Mouse (Mus musculus) kidney, adult 2 months (tissue): ENCODE measurements around the gene Copz1. TPM values are rescaled to one million over a fixed set of nuclear protein-coding genes. Genes with fewer than 3 reads are reported as not detected.
A peak's percentile ranks its signal among the peaks of the same experiment; 100 is the strongest.

Experiments
- DNase-seq: peaks from one replicate; pipeline ENCODE4 v3.0.0; 2021
- H3K27ac ChIP-seq: fragments of 200-500 bp; 2 replicates; pipeline ENCODE4 v1.5.1; 2012; ENCODE audit warnings: low read depth, low read length, control low read depth, inconsistent platforms; ENCODE audit not compliant: insufficient read depth
- H3K27me3 ChIP-seq: fragments of 200-500 bp; replicated peaks from 2 replicates; pipeline ENCODE4 v1.6.1; 2012; ENCODE audit warnings: mild to moderate bottlenecking, moderate library complexity, low read length, inconsistent platforms; ENCODE audit not compliant: control insufficient read depth, insufficient read depth
- H3K36me3 ChIP-seq: fragments of 200-500 bp; 2 replicates; pipeline ENCODE4 v1.6.1; 2012; ENCODE audit warnings: mild to moderate bottlenecking, moderate library complexity, low read length, inconsistent platforms; ENCODE audit not compliant: control insufficient read depth, insufficient read depth
- H3K4me1 ChIP-seq: fragments of 200-500 bp; 2 replicates; pipeline ENCODE4 v1.6.1; 2011; ENCODE audit warnings: low read length; ENCODE audit not compliant: control insufficient read depth, insufficient read depth
- H3K4me3 ChIP-seq: fragments of 200-500 bp; 2 replicates; pipeline ENCODE4 v1.5.1; 2011; ENCODE audit warnings: mild to moderate bottlenecking, low read depth, low read length, control low read depth; ENCODE audit not compliant: insufficient read depth
- CTCF ChIP-seq: fragments of 200-500 bp; conservative IDR thresholded peaks from 2 replicates; pipeline ENCODE4 v1.5.1; 2011; ENCODE audit warnings: low read depth, mild to moderate bottlenecking, control low read depth, low read length, moderate library complexity, mixed read lengths; ENCODE audit not compliant: insufficient read depth, insufficient read length
- POLR2A ChIP-seq: fragments of 200-500 bp; IDR thresholded peaks from one replicate; pipeline ENCODE4 v1.6.1; 2011; ENCODE audit warnings: low read depth, low read length, control low read depth
- WGBS: fragments of 180-500 bp; shearing (Covaris S2); methylation state at CpG from one replicate; pipeline ENCODE4 v1.1.7; 2018; 5-methylcytosine and 5-hydroxymethylcytosine counted together
- polyA plus RNA-seq: library from polyadenylated mRNA; depleted of rRNA; stranded (reverse); fragments of >200 nt; gene quantifications from 2 replicates; pipeline ENCODE4 v1.2.3, GENCODE M21; 2012

Copz1 gene
- polyA plus RNA-seq, 1 experiment = 138 TPM

- 89% methylated on average over 1 of the region's 1 CpGs for WGBS
- Histone ChIP-seq H3K4me1 (no peaks in the 10 kb centered on the region), H3K36me3 (no peaks in the 10 kb centered on the region), H3K27ac (no peak overlapping the region), H3K27me3 (no peaks in the 10 kb centered on the region), H3K4me3 (no peak overlapping the region)
- TF ChIP-seq CTCF (no peak), POLR2A (no peak)
- DNase-seq = no peak
Observed at GRCm38 (mm10) chr15:103253352-103253751, 19.2 kb upstream of the Copz1 start.

GRCm38 (mm10) chr15:103255169-103255568 is 17.3 kb upstream of the Copz1 start:
- DNase-seq = peak; percentile 37
- no peak overlapping the region for H3K27ac ChIP-seq
- TF ChIP-seq CTCF = no peak
- TF ChIP-seq POLR2A = no peak

GRCm38 (mm10) chr15:103256210-103256986 is 16.1 kb upstream of the Copz1 start:
- no peak for DNase-seq
- no peaks in the 10 kb centered on the region for H3K4me1 ChIP-seq
- 95% methylated on average over 6 of the region's 6 CpGs for WGBS
- no peak overlapping the region for H3K27ac ChIP-seq
- no peak for TF ChIP-seq POLR2A
- TF ChIP-seq CTCF = no peak
- H3K36me3 ChIP-seq = no peaks in the 10 kb centered on the region
- no peak overlapping the region for H3K4me3 ChIP-seq
- H3K27me3 ChIP-seq = no peaks in the 10 kb centered on the region

More at GRCm38 (mm10) chr15:103255169-103255568, 17.3 kb upstream of the Copz1 start:
- Histone ChIP-seq H3K4me3 (peak overlapping the region; percentile 37; the same call in 1 of the 2 replicates), H3K36me3 (no peaks in the 10 kb centered on the region), H3K4me1 (no peaks in the 10 kb centered on the region), H3K27me3 (no peaks in the 10 kb centered on the region)
- WGBS = 2% methylated on average over 25 of the region's 25 CpGs

GRCm38 (mm10) chr15:103257790-103258728 is 14.5 kb upstream of the Copz1 start, which contains the start of gene Nfe2:
Gene Nfe2 (minus strand): TSS chr15:103258403.
- Histone ChIP-seq H3K4me3 (peak within 1 kb of the TSS; percentile 30; the same call in 1 of the 2 replicates), H3K27me3 (no peaks in the 10 kb centered on the region), H3K27ac (no peak within 1 kb of the TSS), H3K36me3 (no peaks in the 10 kb centered on the region), H3K4me1 (no peaks in the 10 kb centered on the region)
- DNase-seq = peak; percentile 77
- no peak for TF ChIP-seq POLR2A
- TF ChIP-seq CTCF = no peak
- WGBS = 30% methylated on average over 15 of the region's 15 CpGs

- TF ChIP-seq CTCF (no peak), POLR2A (no peak)
- H3K36me3 ChIP-seq = no peaks in the 10 kb centered on the region
- 73% methylated on average over 5 of the region's 5 CpGs for WGBS
- no peaks in the 10 kb centered on the region for H3K4me1 ChIP-seq
- H3K27ac ChIP-seq = no peak overlapping the region
- H3K4me3 ChIP-seq = no peak overlapping the region
- DNase-seq = no peak
- H3K27me3 ChIP-seq = no peaks in the 10 kb centered on the region
Observed at GRCm38 (mm10) chr15:103259162-103259561, 13.4 kb upstream of the Copz1 start.

GRCm38 (mm10) chr15:103259989-103260388 is 12.5 kb upstream of the Copz1 start:
- WGBS = 26% methylated on average over 1 of the region's 1 CpGs
- Histone ChIP-seq H3K36me3 (no peaks in the 10 kb centered on the region), H3K4me1 (no peaks in the 10 kb centered on the region), H3K27ac (no peak overlapping the region), H3K4me3 (no peak overlapping the region), H3K27me3 (no peaks in the 10 kb centered on the region)
- peak; percentile 42 for DNase-seq
- TF ChIP-seq CTCF (no peak), POLR2A (no peak)
